Mouse (Mus musculus): Measurements from ENCODE around the gene Slc17a7. TPM values are rescaled to one million over a fixed set of nuclear protein-coding genes. Genes with fewer than 3 reads are reported as not detected.

Slc17a7 gene
- polyA plus RNA-seq (2014; fragmentation: Illumina TruSeq; extraction: RNeasy Lipid Tissue Mini Kit (QIAGEN cat#74804)): not detected

GRCm38 (mm10) chr7:45163735-45164490 lies at the start of gene Slc17a7:
Gene Slc17a7, plus strand, starts transcription at chr7:45163949.

GRCm38 (mm10) chr7:45124224-45125143 lies 39.3 kb upstream of the Slc17a7 start, which contains the start of gene Rps11:
Gene Rps11, minus strand, starts transcription at chr7:45124439.

GRCm38 (mm10) chr7:45128624-45129246 lies 35.0 kb upstream of the Slc17a7 start, which contains the start of gene Rpl13a:
Gene Rpl13a, minus strand, starts transcription at chr7:45128761.

GRCm38 (mm10) chr7:45135993-45136567 lies 27.7 kb upstream of the Slc17a7 start, which contains the start of the genes Gm45713 and Flt3l:
Gene Gm45713, minus strand, starts transcription at chr7:45136231.
Gene Flt3l, minus strand, starts transcription at chr7:45136432.

GRCm38 (mm10) chr7:45154096-45154992 lies 9.4 kb upstream of the Slc17a7 start, which contains the start of the genes Pih1d1 and Aldh16a1:
Gene Pih1d1, plus strand, starts transcription at chr7:45154303.
Gene Aldh16a1, minus strand, starts transcription at chr7:45154584.

GRCm38 (mm10) chr7:45179469-45179868 lies 15.7 kb downstream of the Slc17a7 start, which contains the start of gene Gfy:
Gene Gfy, minus strand, starts transcription at chr7:45179569.

GRCm38 (mm10) chr7:45180896-45181477 lies 17.2 kb downstream of the Slc17a7 start, which contains the start of gene Pth2:
Gene Pth2, plus strand, starts transcription at chr7:45180995.

GRCm38 (mm10) chr7:45204380-45205143 lies 40.8 kb downstream of the Slc17a7 start, which contains the start of gene Ccdc155:
Gene Ccdc155, minus strand, starts transcription at chr7:45204892.

GRCm38 (mm10) chr7:45211851-45212251 lies 48.1 kb downstream of the Slc17a7 start, which contains the start of gene Dkkl1:
Gene Dkkl1, minus strand, starts transcription at chr7:45212147.

GRCm38 (mm10) chr7:45215673-45216441 lies 52.1 kb downstream of the Slc17a7 start, which contains the start of gene Tead2:
Gene Tead2, plus strand, starts transcription at chr7:45215753.

Other genes with a start within 250 kb of the Slc17a7 start
- gene Ap2a1, start 234.5 kb upstream of the Slc17a7 start, polyA plus RNA-seq (2014; fragmentation: Illumina TruSeq; extraction: RNeasy Lipid Tissue Mini Kit (QIAGEN cat#74804)): 20.6 TPM
- not detected for gene Tsks, start 220.7 kb upstream of the Slc17a7 start, polyA plus RNA-seq (2014; fragmentation: Illumina TruSeq; extraction: RNeasy Lipid Tissue Mini Kit (QIAGEN cat#74804))
- 0.88 TPM for gene Cpt1c, start 189.1 kb upstream of the Slc17a7 start, polyA plus RNA-seq (2014; fragmentation: Illumina TruSeq; extraction: RNeasy Lipid Tissue Mini Kit (QIAGEN cat#74804))
- gene Prmt1, start 177.4 kb upstream of the Slc17a7 start, polyA plus RNA-seq (2014; fragmentation: Illumina TruSeq; extraction: RNeasy Lipid Tissue Mini Kit (QIAGEN cat#74804)): 8.2 TPM
- gene Irf3, start 166.3 kb upstream of the Slc17a7 start, polyA plus RNA-seq (2014; fragmentation: Illumina TruSeq; extraction: RNeasy Lipid Tissue Mini Kit (QIAGEN cat#74804)): 8.4 TPM
- 2.0 TPM for gene Bcl2l12, start 165.2 kb upstream of the Slc17a7 start, polyA plus RNA-seq (2014; fragmentation: Illumina TruSeq; extraction: RNeasy Lipid Tissue Mini Kit (QIAGEN cat#74804))
- gene Scaf1, start 147.6 kb upstream of the Slc17a7 start, polyA plus RNA-seq (2014; fragmentation: Illumina TruSeq; extraction: RNeasy Lipid Tissue Mini Kit (QIAGEN cat#74804)): 2.2 TPM
- gene Rras, start 146.0 kb upstream of the Slc17a7 start, polyA plus RNA-seq (2014; fragmentation: Illumina TruSeq; extraction: RNeasy Lipid Tissue Mini Kit (QIAGEN cat#74804)): 4.0 TPM
- 0.40 TPM for gene Prr12, start 111.1 kb upstream of the Slc17a7 start, polyA plus RNA-seq (2014; fragmentation: Illumina TruSeq; extraction: RNeasy Lipid Tissue Mini Kit (QIAGEN cat#74804))
- 9.1 TPM for gene Nosip, start 101.5 kb upstream of the Slc17a7 start, polyA plus RNA-seq (2014; fragmentation: Illumina TruSeq; extraction: RNeasy Lipid Tissue Mini Kit (QIAGEN cat#74804))
- 4.7 TPM for gene Prrg2, start 101.3 kb upstream of the Slc17a7 start, polyA plus RNA-seq (2014; fragmentation: Illumina TruSeq; extraction: RNeasy Lipid Tissue Mini Kit (QIAGEN cat#74804))
- gene Rcn3, start 71.7 kb upstream of the Slc17a7 start, polyA plus RNA-seq (2014; fragmentation: Illumina TruSeq; extraction: RNeasy Lipid Tissue Mini Kit (QIAGEN cat#74804)): 0.31 TPM
- 14.4 TPM for gene Fcgrt, start 60.1 kb upstream of the Slc17a7 start, polyA plus RNA-seq (2014; fragmentation: Illumina TruSeq; extraction: RNeasy Lipid Tissue Mini Kit (QIAGEN cat#74804))
- 474 TPM for gene Rps11, start 39.5 kb upstream of the Slc17a7 start, polyA plus RNA-seq (2014; fragmentation: Illumina TruSeq; extraction: RNeasy Lipid Tissue Mini Kit (QIAGEN cat#74804))
- 557 TPM for gene Rpl13a, start 35.2 kb upstream of the Slc17a7 start, polyA plus RNA-seq (2014; fragmentation: Illumina TruSeq; extraction: RNeasy Lipid Tissue Mini Kit (QIAGEN cat#74804))
- not detected for gene Gm45713, start 27.7 kb upstream of the Slc17a7 start, polyA plus RNA-seq (2014; fragmentation: Illumina TruSeq; extraction: RNeasy Lipid Tissue Mini Kit (QIAGEN cat#74804))
- gene Flt3l, start 27.5 kb upstream of the Slc17a7 start, polyA plus RNA-seq (2014; fragmentation: Illumina TruSeq; extraction: RNeasy Lipid Tissue Mini Kit (QIAGEN cat#74804)): 3.9 TPM
- 2.1 TPM for gene Pih1d1, start 9.6 kb upstream of the Slc17a7 start, polyA plus RNA-seq (2014; fragmentation: Illumina TruSeq; extraction: RNeasy Lipid Tissue Mini Kit (QIAGEN cat#74804))
- 0.88 TPM for gene Aldh16a1, start 9.4 kb upstream of the Slc17a7 start, polyA plus RNA-seq (2014; fragmentation: Illumina TruSeq; extraction: RNeasy Lipid Tissue Mini Kit (QIAGEN cat#74804))
- not detected for gene Gfy, start 15.6 kb downstream of the Slc17a7 start, polyA plus RNA-seq (2014; fragmentation: Illumina TruSeq; extraction: RNeasy Lipid Tissue Mini Kit (QIAGEN cat#74804))
- not detected for gene Pth2, start 17.0 kb downstream of the Slc17a7 start, polyA plus RNA-seq (2014; fragmentation: Illumina TruSeq; extraction: RNeasy Lipid Tissue Mini Kit (QIAGEN cat#74804))
- not detected for gene Ccdc155, start 40.9 kb downstream of the Slc17a7 start, polyA plus RNA-seq (2014; fragmentation: Illumina TruSeq; extraction: RNeasy Lipid Tissue Mini Kit (QIAGEN cat#74804))
- not detected for gene Dkkl1, start 48.2 kb downstream of the Slc17a7 start, polyA plus RNA-seq (2014; fragmentation: Illumina TruSeq; extraction: RNeasy Lipid Tissue Mini Kit (QIAGEN cat#74804))
- gene Tead2, start 51.8 kb downstream of the Slc17a7 start, polyA plus RNA-seq (2014; fragmentation: Illumina TruSeq; extraction: RNeasy Lipid Tissue Mini Kit (QIAGEN cat#74804)): 10.9 TPM
- not detected for gene Cd37, start 75.2 kb downstream of the Slc17a7 start, polyA plus RNA-seq (2014; fragmentation: Illumina TruSeq; extraction: RNeasy Lipid Tissue Mini Kit (QIAGEN cat#74804))
- not detected for gene Slc6a16, start 77.1 kb downstream of the Slc17a7 start, polyA plus RNA-seq (2014; fragmentation: Illumina TruSeq; extraction: RNeasy Lipid Tissue Mini Kit (QIAGEN cat#74804))
- not detected for gene Slc6a21, start 113.6 kb downstream of the Slc17a7 start, polyA plus RNA-seq (2014; fragmentation: Illumina TruSeq; extraction: RNeasy Lipid Tissue Mini Kit (QIAGEN cat#74804))
- gene Trpm4, start 169.8 kb downstream of the Slc17a7 start, polyA plus RNA-seq (2014; fragmentation: Illumina TruSeq; extraction: RNeasy Lipid Tissue Mini Kit (QIAGEN cat#74804)): 0.46 TPM
- gene Hrc, start 171.3 kb downstream of the Slc17a7 start, polyA plus RNA-seq (2014; fragmentation: Illumina TruSeq; extraction: RNeasy Lipid Tissue Mini Kit (QIAGEN cat#74804)): 0.31 TPM
- gene Ppfia3, start 203.1 kb downstream of the Slc17a7 start, polyA plus RNA-seq (2014; fragmentation: Illumina TruSeq; extraction: RNeasy Lipid Tissue Mini Kit (QIAGEN cat#74804)): not detected
- not detected for gene Lin7b, start 206.6 kb downstream of the Slc17a7 start, polyA plus RNA-seq (2014; fragmentation: Illumina TruSeq; extraction: RNeasy Lipid Tissue Mini Kit (QIAGEN cat#74804))
- gene Snrnp70, start 231.8 kb downstream of the Slc17a7 start, polyA plus RNA-seq (2014; fragmentation: Illumina TruSeq; extraction: RNeasy Lipid Tissue Mini Kit (QIAGEN cat#74804)): 78.5 TPM
- not detected for gene Kcna7, start 241.7 kb downstream of the Slc17a7 start, polyA plus RNA-seq (2014; fragmentation: Illumina TruSeq; extraction: RNeasy Lipid Tissue Mini Kit (QIAGEN cat#74804))
- gene Ntf5, start 249.7 kb downstream of the Slc17a7 start, polyA plus RNA-seq (2014; fragmentation: Illumina TruSeq; extraction: RNeasy Lipid Tissue Mini Kit (QIAGEN cat#74804)): 2.6 TPM

Measured in ovary, adult 10 weeks (tissue).